Mouse (Mus musculus) heart, embryonic 10.5 days (tissue): ENCODE measurements around the gene Babam2. TPM values are rescaled to one million over a fixed set of nuclear protein-coding genes. Genes with fewer than 3 reads are reported as not detected.

Source experiments
- DNase-seq: peaks from one replicate; pipeline ENCODE4 v3.0.0-alpha.2; 2017; ENCODE audit warnings: low spot score
- H3K27ac ChIP-seq: fragments of 300-500 bp; sonication (generic); 2 replicates; pipeline ENCODE4 v1.5.1; 2016; ENCODE audit warnings: mild to moderate bottlenecking
- H3K27me3 ChIP-seq: fragments of 300-500 bp; sonication (generic); 2 replicates; pipeline ENCODE4 v1.6.1; 2016; ENCODE audit warnings: mild to moderate bottlenecking; ENCODE audit not compliant: poor library complexity, insufficient read depth, severe bottlenecking
- H3K36me3 ChIP-seq: fragments of 300-500 bp; sonication (generic); 2 replicates; pipeline ENCODE4 v1.6.1; 2016; ENCODE audit warnings: mild to moderate bottlenecking, moderate library complexity
- H3K4me1 ChIP-seq: fragments of 300-500 bp; sonication (generic); 2 replicates; pipeline ENCODE4 v1.6.1; 2016; ENCODE audit warnings: mild to moderate bottlenecking
- H3K4me3 ChIP-seq: fragments of 300-500 bp; sonication (generic); 2 replicates; pipeline ENCODE4 v1.5.1; 2016; ENCODE audit warnings: mild to moderate bottlenecking, moderate library complexity
- H3K9me3 ChIP-seq: fragments of 300-500 bp; sonication (generic); 2 replicates; pipeline ENCODE4 v1.6.1; 2016; ENCODE audit warnings: mild to moderate bottlenecking, moderate library complexity
- WGBS: fragments of 180-500 bp; shearing (Covaris S2); methylation state at CpG from one replicate; pipeline ENCODE4 v1.1.7; 2016; 5-methylcytosine and 5-hydroxymethylcytosine counted together
- polyA plus RNA-seq: library from polyadenylated mRNA; unstranded; fragments of >200 nt; fragmentation: Nextera tagmentation; extraction: Ambion mirVana; gene quantifications from 2 replicates; pipeline ENCODE4 v1.2.1, GENCODE M21; 2016

Gene Babam2
- polyA plus RNA-seq, 1 experiment from 2014 or later, result 43.6 TPM

DNA sequence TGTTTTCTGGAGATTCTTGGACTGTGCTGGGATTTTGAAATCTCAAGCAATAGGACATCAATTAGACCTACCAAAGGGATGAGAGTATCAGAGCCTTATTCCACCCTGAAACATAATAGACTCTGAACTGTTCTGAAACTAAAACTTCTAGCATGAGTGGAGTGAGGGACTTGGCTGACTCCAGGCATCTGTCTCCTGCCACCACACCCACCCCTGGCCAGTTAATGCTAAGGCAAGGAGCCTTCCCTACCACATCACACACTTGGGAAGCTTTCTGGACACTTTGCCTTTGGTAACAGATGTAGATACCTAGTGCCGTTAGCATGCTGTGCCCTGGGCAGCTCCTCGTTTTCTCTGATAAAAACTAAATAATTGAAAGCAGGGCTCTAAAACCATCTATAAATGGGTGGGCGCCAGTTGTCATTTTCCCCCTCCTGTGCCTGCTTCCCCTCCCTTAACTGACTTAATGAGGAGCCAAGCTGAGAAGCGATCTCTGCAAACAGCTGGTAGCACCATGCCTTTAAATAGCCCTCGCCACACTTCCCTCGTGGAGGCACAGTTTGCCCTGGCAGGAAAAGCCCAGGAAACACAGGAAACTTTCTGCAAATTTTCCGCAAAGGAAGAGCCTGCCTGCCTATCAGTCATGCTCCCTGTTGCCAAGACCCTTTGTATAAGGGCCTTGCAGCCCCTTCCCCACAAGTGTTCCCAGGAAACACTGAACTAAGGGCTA lies 383.2 kb downstream of the Babam2 start:
- Histone ChIP-seq H3K4me1 (peaks cover 26% of the 10 kb centered on the region), H3K36me3 (0 out of 2 replicates have a peak, but pooled peaks cover 2% of the 10 kb centered on the region), H3K9me3 (no peaks in the 10 kb centered on the region), H3K27me3 (no peaks in the 10 kb centered on the region), H3K27ac (peak overlapping the region; percentile 37), H3K4me3 (no peak overlapping the region)
- 33% methylated on average over 7 of the region's 7 CpGs for WGBS
- no peak for DNase-seq

DNA sequence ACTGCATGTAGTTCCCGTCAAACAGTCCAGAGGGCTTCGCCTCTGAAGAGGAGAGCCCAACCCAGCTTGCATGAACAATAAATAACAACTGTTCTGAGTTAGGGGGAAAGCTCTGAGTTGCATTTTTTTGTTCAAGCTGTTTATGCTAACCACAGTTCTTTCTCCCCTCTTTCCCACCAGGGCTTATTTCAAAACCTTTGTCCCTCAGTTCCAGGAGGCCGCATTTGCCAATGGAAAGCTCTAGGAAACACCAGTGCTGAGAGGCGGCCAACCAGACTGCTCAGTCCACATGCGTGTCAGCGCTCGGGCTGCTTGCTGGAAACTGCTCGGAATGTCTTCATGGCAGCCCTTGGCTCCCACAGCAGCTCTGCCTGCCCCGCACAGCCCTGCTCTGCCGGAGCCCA lies 386.9 kb downstream of the Babam2 start:
- H3K9me3 ChIP-seq, result no peaks in the 10 kb centered on the region
- no peak overlapping the region for H3K4me3 ChIP-seq
- WGBS, result 85% methylated on average over 10 of the region's 10 CpGs
- no peak for DNase-seq
- peaks cover 34% of the 10 kb centered on the region for H3K4me1 ChIP-seq
- no peak overlapping the region for H3K27ac ChIP-seq
- H3K36me3 ChIP-seq, result 0 out of 2 replicates have a peak, but pooled peaks cover 5% of the 10 kb centered on the region
- no peaks in the 10 kb centered on the region for H3K27me3 ChIP-seq

GRCm38 (mm10) chr5:32085566-32085965 lies 388.1 kb downstream of the Babam2 start:
- Histone ChIP-seq H3K27me3 (no peaks in the 10 kb centered on the region), H3K36me3 (0 out of 2 replicates have a peak, but pooled peaks cover 5% of the 10 kb centered on the region), H3K27ac (no peak overlapping the region), H3K9me3 (no peaks in the 10 kb centered on the region), H3K4me3 (no peak overlapping the region), H3K4me1 (peaks cover 41% of the 10 kb centered on the region)
- DNase-seq, result no peak
- 90% methylated on average over 2 of the region's 2 CpGs for WGBS

- 85% methylated on average over 2 of the region's 2 CpGs for whole genome bisulfite sequencing
- no peak for DNase-seq
- H3K27ac ChIP-seq, result no peak overlapping the region
- no peaks in the 10 kb centered on the region for H3K27me3 ChIP-seq
- H3K9me3 ChIP-seq, result no peaks in the 10 kb centered on the region
- H3K4me3 ChIP-seq, result no peak overlapping the region
- peaks cover 38% of the 10 kb centered on the region for H3K4me1 ChIP-seq
- 0 out of 2 replicates have a peak, but pooled peaks cover 5% of the 10 kb centered on the region for H3K36me3 ChIP-seq
Measured at GRCm38 (mm10) chr5:32085971-32086370, 388.5 kb downstream of the Babam2 start.

DNA sequence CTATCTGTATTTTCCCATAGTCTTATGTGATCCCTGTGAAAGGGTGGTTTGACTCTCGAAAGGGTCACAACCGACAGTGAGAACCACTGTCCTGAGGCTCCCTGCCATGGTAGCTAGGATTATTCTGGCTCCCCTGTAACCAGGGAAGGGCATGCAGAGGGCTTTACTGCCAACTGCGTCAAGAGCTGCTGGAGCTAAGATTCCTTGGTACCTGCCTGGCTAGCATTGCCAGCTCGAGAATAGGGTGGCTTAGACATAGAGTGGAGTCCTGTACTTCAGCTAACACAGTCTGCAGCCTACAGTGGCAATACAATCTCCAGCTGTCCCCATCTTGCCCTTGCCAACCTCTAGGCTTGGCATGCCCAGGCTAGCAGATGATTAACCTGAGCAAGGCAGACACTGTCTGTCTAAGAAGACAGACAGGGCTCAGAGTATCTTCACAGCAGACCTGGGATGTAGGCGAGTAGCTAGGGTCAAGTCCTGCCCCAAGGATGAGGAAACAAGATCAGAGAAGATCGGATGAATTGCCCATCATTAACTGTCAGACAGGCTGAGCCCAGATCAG lies 389.1 kb downstream of the Babam2 start:
- no peaks in the 10 kb centered on the region for H3K9me3 ChIP-seq
- 81% methylated on average over 6 of the region's 6 CpGs for WGBS
- H3K4me3 ChIP-seq, result no peak overlapping the region
- H3K4me1 ChIP-seq, result peaks cover 33% of the 10 kb centered on the region
- H3K36me3 ChIP-seq, result 0 out of 2 replicates have a peak, but pooled peaks cover 5% of the 10 kb centered on the region
- no peaks in the 10 kb centered on the region for H3K27me3 ChIP-seq
- no peak overlapping the region for H3K27ac ChIP-seq
- DNase-seq, result no peak

- H3K27me3 ChIP-seq, result no peaks in the 10 kb centered on the region; the same call in 1 of the 2 replicates
- no peaks in the 10 kb centered on the region for H3K9me3 ChIP-seq
- peak overlapping the region; percentile 37 for H3K27ac ChIP-seq
- no peak for DNase-seq
- WGBS, result 25% methylated on average over 5 of the region's 5 CpGs
- H3K4me1 ChIP-seq, result peaks cover 53% of the 10 kb centered on the region
- H3K36me3 ChIP-seq, result 0 out of 2 replicates have a peak, but pooled peaks cover 5% of the 10 kb centered on the region
- no peak overlapping the region for H3K4me3 ChIP-seq
Measured at GRCm38 (mm10) chr5:32089481-32089880, 392.0 kb downstream of the Babam2 start.

GRCm38 (mm10) chr5:32092281-32092680 lies 394.8 kb downstream of the Babam2 start:
- Histone ChIP-seq H3K36me3 (no peaks in the 10 kb centered on the region), H3K9me3 (no peaks in the 10 kb centered on the region), H3K4me3 (no peak overlapping the region), H3K27me3 (peaks cover 4% of the 10 kb centered on the region; the same call in 1 of the 2 replicates), H3K4me1 (peaks cover 50% of the 10 kb centered on the region), H3K27ac (peak overlapping the region; percentile 57; the same call in 1 of the 2 replicates)
- DNase-seq, result no peak

DNA sequence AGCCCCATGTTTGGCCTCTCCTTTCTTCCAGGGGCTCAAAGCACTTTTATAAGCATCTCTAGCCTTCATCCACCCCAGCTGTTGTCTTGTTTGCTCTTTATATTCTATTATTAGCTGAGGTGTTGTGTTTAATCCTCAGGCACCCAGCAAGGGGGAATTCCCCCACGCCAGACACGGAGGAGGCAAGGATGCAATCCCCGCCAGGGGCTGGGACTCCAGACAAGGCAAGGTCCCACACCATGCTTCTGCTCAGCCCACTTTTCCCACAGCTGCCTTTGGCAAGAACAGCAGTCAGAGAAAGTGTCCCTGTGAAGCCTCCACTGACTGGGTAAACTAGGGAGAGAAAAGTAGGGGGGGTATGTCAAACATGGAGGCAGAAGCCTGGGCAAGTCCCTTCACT lies 401.2 kb downstream of the Babam2 start:
- Histone ChIP-seq H3K4me1 (peaks cover 21% of the 10 kb centered on the region), H3K27ac (no peak overlapping the region), H3K9me3 (no peaks in the 10 kb centered on the region), H3K27me3 (peaks cover 13% of the 10 kb centered on the region; the same call in 1 of the 2 replicates), H3K36me3 (no peaks in the 10 kb centered on the region), H3K4me3 (no peak overlapping the region)
- no peak for DNase-seq
- WGBS, result 64% methylated on average over 3 of the region's 3 CpGs

DNA sequence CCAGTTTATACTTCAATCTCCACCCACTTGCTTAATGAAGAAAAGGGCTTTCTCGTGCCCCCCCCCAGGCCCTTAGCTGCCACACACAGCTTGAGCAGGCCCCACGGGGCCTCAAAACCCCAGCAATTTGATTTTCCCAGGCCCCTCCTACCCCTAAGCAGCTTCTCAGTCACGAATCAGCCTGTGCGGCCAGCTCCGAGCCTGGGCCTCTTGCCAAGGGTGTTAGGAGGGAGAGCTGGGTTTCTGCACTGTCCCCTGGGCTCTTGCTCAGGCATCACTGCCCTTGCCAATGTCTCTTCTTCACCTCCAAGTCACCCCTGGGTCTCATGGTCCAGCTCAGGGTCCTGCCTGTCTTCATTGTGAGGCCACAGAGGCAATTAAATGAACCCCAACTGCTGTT lies 405.0 kb downstream of the Babam2 start:
- Histone ChIP-seq H3K36me3 (no peaks in the 10 kb centered on the region), H3K4me3 (no peak overlapping the region), H3K27me3 (peaks cover 9% of the 10 kb centered on the region; the same call in 1 of the 2 replicates), H3K4me1 (peaks cover 13% of the 10 kb centered on the region), H3K27ac (peak overlapping the region; percentile 43; the same call in 1 of the 2 replicates), H3K9me3 (no peaks in the 10 kb centered on the region)
- WGBS, result 45% methylated on average over 5 of the region's 5 CpGs
- no peak for DNase-seq

DNA sequence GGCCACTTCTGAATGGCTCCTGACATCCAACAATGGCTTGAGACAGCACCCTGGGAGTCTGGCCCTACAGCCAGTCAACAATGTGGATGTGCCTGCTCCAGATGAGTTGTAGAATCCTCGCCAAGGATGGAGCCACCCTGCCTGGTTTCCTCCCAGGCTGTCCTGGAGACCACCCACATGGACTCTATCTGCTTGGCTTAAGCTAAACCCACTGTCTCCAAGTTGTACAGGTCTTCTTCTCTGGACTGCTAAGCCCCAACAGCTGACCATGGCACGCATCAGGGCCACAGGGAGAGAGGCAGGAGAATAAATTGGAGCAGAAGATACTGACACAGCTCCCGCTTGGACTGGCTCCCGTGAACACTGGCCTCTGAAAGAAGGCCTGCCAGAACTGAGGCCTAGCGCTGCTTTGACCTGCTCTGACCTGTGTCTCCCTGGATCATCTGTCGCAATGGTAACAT lies 405.5 kb downstream of the Babam2 start:
- no peak for DNase-seq
- H3K9me3 ChIP-seq, result no peaks in the 10 kb centered on the region
- 78% methylated on average over 6 of the region's 6 CpGs for WGBS
- H3K4me1 ChIP-seq, result peaks cover 13% of the 10 kb centered on the region
- no peak overlapping the region for H3K4me3 ChIP-seq
- H3K27ac ChIP-seq, result 0 out of 2 replicates have a peak overlapping the region, but pooled peaks have one; percentile 43
- no peaks in the 10 kb centered on the region for H3K36me3 ChIP-seq
- H3K27me3 ChIP-seq, result peaks cover 9% of the 10 kb centered on the region; the same call in 1 of the 2 replicates

DNA sequence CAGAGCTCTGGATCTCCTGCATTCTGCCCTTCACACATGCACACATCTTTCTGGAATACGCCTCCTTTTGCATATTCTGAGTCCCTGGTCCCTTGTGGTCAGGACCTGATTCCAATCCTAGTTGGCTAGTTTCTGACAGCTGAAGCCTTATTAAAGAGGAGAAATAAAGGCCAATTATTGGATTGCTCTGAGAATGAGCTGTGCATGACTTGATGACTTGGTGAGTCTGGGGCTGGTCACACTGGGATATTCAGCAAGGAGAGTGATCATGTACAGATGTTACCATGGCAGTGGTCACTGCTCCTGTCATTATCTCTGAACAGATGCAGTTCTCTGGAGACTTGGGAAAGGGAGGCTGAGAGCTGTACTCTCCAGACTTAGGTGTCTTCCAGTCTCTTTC lies 406.1 kb downstream of the Babam2 start:
- H3K27ac ChIP-seq, result no peak overlapping the region
- no peak for DNase-seq
- 88% methylated on average over 1 of the region's 1 CpGs for WGBS
- H3K9me3 ChIP-seq, result no peaks in the 10 kb centered on the region
- H3K4me3 ChIP-seq, result no peak overlapping the region
- peaks cover 11% of the 10 kb centered on the region for H3K4me1 ChIP-seq
- peaks cover 7% of the 10 kb centered on the region; the same call in 1 of the 2 replicates for H3K27me3 ChIP-seq
- no peaks in the 10 kb centered on the region for H3K36me3 ChIP-seq

DNA sequence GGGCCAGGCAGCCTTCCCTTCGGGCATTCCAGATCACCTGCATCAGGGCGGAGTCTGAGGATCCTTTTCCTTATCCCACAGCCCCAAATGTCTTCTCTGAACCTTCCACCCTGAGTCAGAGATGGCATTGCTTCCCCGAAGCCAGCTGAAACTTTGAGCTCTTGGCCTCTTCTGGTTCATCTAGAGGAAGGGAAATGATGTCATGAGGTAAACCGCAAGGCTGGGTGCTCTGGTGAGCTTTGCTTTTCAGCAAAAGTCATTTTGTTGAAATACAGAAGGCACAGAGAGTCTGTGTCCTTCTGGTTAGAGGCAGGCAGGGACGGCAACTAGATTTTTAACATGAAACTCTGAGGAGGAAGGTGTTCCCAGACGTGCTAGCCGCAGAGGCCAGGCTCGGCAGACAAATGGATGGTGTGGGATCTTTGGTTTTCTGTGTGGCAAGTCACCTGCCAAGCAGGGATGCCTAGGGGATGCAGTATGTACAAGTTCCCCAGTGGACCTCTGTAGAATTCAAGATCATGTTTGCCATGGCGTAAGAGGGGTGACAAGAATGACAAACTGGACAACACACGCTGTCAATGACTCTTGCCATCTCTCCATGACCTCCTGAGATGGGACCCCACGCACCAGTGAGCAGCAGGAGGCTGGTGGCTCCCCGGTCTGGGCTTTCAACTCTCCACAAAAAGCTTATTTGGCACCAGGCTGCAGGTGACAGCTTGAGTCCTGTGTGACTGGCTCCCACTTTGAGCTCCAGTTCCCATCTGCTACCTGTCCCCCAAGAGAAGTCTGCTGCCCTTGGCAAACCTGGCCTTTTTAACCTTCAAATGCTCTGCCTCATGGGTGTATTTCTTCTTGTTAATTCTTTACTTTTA lies 406.9 kb downstream of the Babam2 start:
- Histone ChIP-seq H3K36me3 (no peaks in the 10 kb centered on the region), H3K9me3 (no peaks in the 10 kb centered on the region), H3K27me3 (peaks cover 5% of the 10 kb centered on the region; the same call in 1 of the 2 replicates), H3K4me1 (peaks cover 11% of the 10 kb centered on the region), H3K27ac (no peak overlapping the region), H3K4me3 (no peak overlapping the region)
- DNase-seq, result no peak
- WGBS, result 83% methylated on average over 12 of the region's 12 CpGs
